Mouse (Mus musculus) heart, embryonic 12.5 days (tissue): ENCODE measurements at regions not wholly inside any gene's neighbourhood (a gene's known extent, or its start where the extent isn't known, plus 50 kb on each side); places are given as distances from the start of the nearest gene placed in this dataset.

Experiments used
- ATAC-seq: fragments of 200-750 bp; cut with Nextera tagmentation; 2 replicates; pipeline ENCODE4 v1.8.0; 2017; ENCODE audit warnings: moderate TSS enrichment, moderate library complexity; ENCODE audit not compliant: insufficient number of reproducible peaks, low FRiP score
- H3K27ac ChIP-seq: fragments of 300-500 bp; sonication (generic); 2 replicates; pipeline ENCODE4 v1.5.1; 2016; ENCODE audit warnings: mild to moderate bottlenecking, moderate library complexity; ENCODE audit not compliant: poor library complexity, severe bottlenecking
- H3K27me3 ChIP-seq: fragments of 300-500 bp; sonication (generic); replicated peaks from 2 replicates; pipeline ENCODE4 v1.6.1; 2016; ENCODE audit warnings: mild to moderate bottlenecking, moderate library complexity
- H3K36me3 ChIP-seq: fragments of 300-500 bp; sonication (generic); 2 replicates; pipeline ENCODE4 v1.6.1; 2016; ENCODE audit warnings: mild to moderate bottlenecking, moderate library complexity
- H3K4me1 ChIP-seq: fragments of 300-500 bp; sonication (generic); replicated peaks from 2 replicates; pipeline ENCODE4 v1.6.1; 2016; ENCODE audit warnings: mild to moderate bottlenecking
- H3K4me2 ChIP-seq: fragments of 300-500 bp; sonication (generic); 2 replicates; pipeline ENCODE4 v1.6.1; 2016; ENCODE audit warnings: mild to moderate bottlenecking, moderate library complexity
- H3K4me3 ChIP-seq: fragments of 300-500 bp; sonication (generic); 2 replicates; pipeline ENCODE4 v1.5.1; 2016; ENCODE audit warnings: mild to moderate bottlenecking
- H3K9ac ChIP-seq: fragments of 300-500 bp; sonication (generic); 2 replicates; pipeline ENCODE4 v1.6.1; 2016; ENCODE audit warnings: mild to moderate bottlenecking, moderate library complexity
- H3K9me3 ChIP-seq: fragments of 300-500 bp; sonication (generic); replicated peaks from 2 replicates; pipeline ENCODE4 v1.6.1; 2016; ENCODE audit warnings: mild to moderate bottlenecking, moderate library complexity
- WGBS: fragments of 180-500 bp; shearing (Covaris S2); methylation state at CpG from one replicate; pipeline ENCODE4 v1.1.7; 2016; 5-methylcytosine and 5-hydroxymethylcytosine counted together

- Histone ChIP-seq H3K9me3 (no peaks in the 10 kb centered on the region), H3K36me3 (no peaks in the 10 kb centered on the region), H3K27ac (no peak overlapping the region), H3K27me3 (no peaks in the 10 kb centered on the region), H3K4me2 (no peak overlapping the region), H3K4me1 (no peaks in the 10 kb centered on the region), H3K9ac (no peak overlapping the region), H3K4me3 (no peak overlapping the region)
- no peak for ATAC-seq
- WGBS: 64% methylated on average over 3 of the region's 3 CpGs
Measured at GRCm38 (mm10) chr9:50257162-50257561, 87.6 kb downstream of the Rpl10-ps3 start.

- H3K9ac ChIP-seq: no peak overlapping the region
- H3K27ac ChIP-seq: no peak overlapping the region
- H3K4me1 ChIP-seq: peaks cover 3% of the 10 kb centered on the region; the same call in 1 of the 2 replicates
- H3K4me2 ChIP-seq: no peak overlapping the region
- 63% methylated on average over 5 of the region's 5 CpGs for WGBS
- no peak for ATAC-seq
- no peaks in the 10 kb centered on the region for H3K36me3 ChIP-seq
- H3K9me3 ChIP-seq: no peaks in the 10 kb centered on the region
- H3K27me3 ChIP-seq: no peaks in the 10 kb centered on the region
- H3K4me3 ChIP-seq: no peak overlapping the region
Measured at GRCm38 (mm10) chr9:50244982-50245671, 99.6 kb downstream of the Rpl10-ps3 start.

- Histone ChIP-seq H3K4me3 (no peak overlapping the region), H3K27ac (no peak overlapping the region), H3K9ac (no peak overlapping the region), H3K36me3 (no peaks in the 10 kb centered on the region), H3K9me3 (no peaks in the 10 kb centered on the region), H3K4me1 (peaks cover 5% of the 10 kb centered on the region; the same call in 1 of the 2 replicates), H3K27me3 (no peaks in the 10 kb centered on the region), H3K4me2 (no peak overlapping the region)
- WGBS: 55% methylated on average over 8 of the region's 8 CpGs
- ATAC-seq: no peak
Measured at GRCm38 (mm10) chr9:50240923-50241322, 103.8 kb downstream of the Rpl10-ps3 start.

- no peaks in the 10 kb centered on the region for H3K36me3 ChIP-seq
- H3K4me1 ChIP-seq: 0 out of 2 replicates have a peak, but pooled peaks cover 5% of the 10 kb centered on the region
- ATAC-seq: no peak
- H3K9ac ChIP-seq: no peak overlapping the region
- H3K27me3 ChIP-seq: no peaks in the 10 kb centered on the region
- no peak overlapping the region for H3K4me2 ChIP-seq
- no peak overlapping the region for H3K27ac ChIP-seq
- 13% methylated on average over 1 of the region's 1 CpGs for WGBS
- no peaks in the 10 kb centered on the region for H3K9me3 ChIP-seq
- no peak overlapping the region for H3K4me3 ChIP-seq
Measured at GRCm38 (mm10) chr9:50235908-50236307, 108.9 kb downstream of the Rpl10-ps3 start.

- 78% methylated on average over 6 of the region's 6 CpGs for WGBS
- H3K4me2 ChIP-seq: no peak overlapping the region
Measured at GRCm38 (mm10) chr9:50234655-50235054, 110.1 kb downstream of the Rpl10-ps3 start.

GRCm38 (mm10) chr9:50232958-50233510 is 111.7 kb downstream of the Rpl10-ps3 start:
- 74% methylated on average over 4 of the region's 4 CpGs for WGBS
- Histone ChIP-seq H3K4me3 (no peak overlapping the region), H3K27me3 (no peaks in the 10 kb centered on the region)

More at GRCm38 (mm10) chr9:50234655-50235054, 110.1 kb downstream of the Rpl10-ps3 start:
- no peaks in the 10 kb centered on the region for H3K36me3 ChIP-seq
- no peaks in the 10 kb centered on the region for H3K27me3 ChIP-seq
- H3K9me3 ChIP-seq: no peaks in the 10 kb centered on the region
- ATAC-seq: no peak
- no peak overlapping the region for H3K9ac ChIP-seq
- H3K4me1 ChIP-seq: 0 out of 2 replicates have a peak, but pooled peaks cover 5% of the 10 kb centered on the region
- no peak overlapping the region for H3K4me3 ChIP-seq
- H3K27ac ChIP-seq: no peak overlapping the region

GRCm38 (mm10) chr9:50210481-50210880 is 134.3 kb downstream of the Rpl10-ps3 start:
- Histone ChIP-seq H3K4me3 (no peak overlapping the region), H3K9me3 (no peaks in the 10 kb centered on the region), H3K27me3 (no peaks in the 10 kb centered on the region), H3K27ac (no peak overlapping the region), H3K9ac (no peak overlapping the region), H3K4me2 (no peak overlapping the region), H3K4me1 (no peaks in the 10 kb centered on the region), H3K36me3 (no peaks in the 10 kb centered on the region)
- WGBS: 58% methylated on average over 5 of the region's 5 CpGs
- ATAC-seq: no peak

More at GRCm38 (mm10) chr9:50232958-50233510, 111.7 kb downstream of the Rpl10-ps3 start:
- Histone ChIP-seq H3K27ac (no peak overlapping the region), H3K4me1 (0 out of 2 replicates have a peak, but pooled peaks cover 5% of the 10 kb centered on the region), H3K36me3 (no peaks in the 10 kb centered on the region), H3K9me3 (no peaks in the 10 kb centered on the region), H3K9ac (no peak overlapping the region), H3K4me2 (no peak overlapping the region)
- ATAC-seq: no peak

- ATAC-seq: no peak
Measured at GRCm38 (mm10) chr9:50199422-50200218, 145.1 kb downstream of the Rpl10-ps3 start.

GRCm38 (mm10) chr9:50192400-50193110 is 152.2 kb downstream of the Rpl10-ps3 start:
- no peak overlapping the region for H3K4me2 ChIP-seq
- no peak overlapping the region for H3K27ac ChIP-seq
- no peaks in the 10 kb centered on the region for H3K27me3 ChIP-seq
- H3K36me3 ChIP-seq: no peaks in the 10 kb centered on the region
- H3K9ac ChIP-seq: no peak overlapping the region
- ATAC-seq: no peak
- H3K4me3 ChIP-seq: no peak overlapping the region
- no peaks in the 10 kb centered on the region for H3K9me3 ChIP-seq
- no peaks in the 10 kb centered on the region for H3K4me1 ChIP-seq
- 58% methylated on average over 5 of the region's 5 CpGs for WGBS

More at GRCm38 (mm10) chr9:50199422-50200218, 145.1 kb downstream of the Rpl10-ps3 start:
- no peaks in the 10 kb centered on the region for H3K27me3 ChIP-seq
- no peak overlapping the region for H3K27ac ChIP-seq
- H3K4me1 ChIP-seq: no peaks in the 10 kb centered on the region
- 59% methylated on average over 7 of the region's 7 CpGs for WGBS
- no peak overlapping the region for H3K4me3 ChIP-seq
- H3K9me3 ChIP-seq: no peaks in the 10 kb centered on the region
- no peak overlapping the region for H3K9ac ChIP-seq
- no peak overlapping the region for H3K4me2 ChIP-seq
- no peaks in the 10 kb centered on the region for H3K36me3 ChIP-seq

GRCm38 (mm10) chr9:50191136-50191535 is 153.6 kb downstream of the Rpl10-ps3 start:
- H3K4me2 ChIP-seq: no peak overlapping the region
- H3K27me3 ChIP-seq: no peaks in the 10 kb centered on the region
- H3K9me3 ChIP-seq: no peaks in the 10 kb centered on the region
- no peak for ATAC-seq
- 12% methylated on average over 3 of the region's 3 CpGs for WGBS
- no peak overlapping the region for H3K9ac ChIP-seq
- H3K4me1 ChIP-seq: no peaks in the 10 kb centered on the region
- no peaks in the 10 kb centered on the region for H3K36me3 ChIP-seq
- no peak overlapping the region for H3K27ac ChIP-seq
- H3K4me3 ChIP-seq: no peak overlapping the region
